Mouse (Mus musculus) midbrain, postnatal 0 days (tissue): Measurements from ENCODE around the gene Cldn22. TPM values are rescaled to one million over a fixed set of nuclear protein-coding genes. Genes with fewer than 3 reads are reported as not detected.

Experiments used
- ATAC-seq: fragments of 200-750 bp; cut with Nextera tagmentation; 2 replicates; pipeline ENCODE4 v1.8.0; 2017; ENCODE audit warnings: moderate number of reproducible peaks, mild to moderate bottlenecking, moderate TSS enrichment, moderate library complexity; ENCODE audit not compliant: low FRiP score
- DNase-seq: peaks from one replicate; pipeline ENCODE4 v3.0.0-alpha.2; 2015; ENCODE audit warnings: low spot score
- H3K27ac ChIP-seq: fragments of 300-500 bp; sonication (generic); 2 replicates; pipeline ENCODE4 v1.5.1; 2014; ENCODE audit warnings: low read depth, mild to moderate bottlenecking, low read length, mixed read lengths
- H3K27me3 ChIP-seq: fragments of 300-500 bp; sonication (generic); 2 replicates; pipeline ENCODE4 v1.6.1; 2014; ENCODE audit warnings: low read length, control low read depth, mixed read lengths; ENCODE audit not compliant: insufficient read depth
- H3K36me3 ChIP-seq: fragments of 300-500 bp; sonication (generic); 2 replicates; pipeline ENCODE4 v1.6.1; 2014; ENCODE audit warnings: low read length, control low read depth, mixed read lengths; ENCODE audit not compliant: insufficient read depth
- H3K4me1 ChIP-seq: fragments of 300-500 bp; sonication (generic); 2 replicates; pipeline ENCODE4 v1.6.1; 2014; ENCODE audit warnings: mild to moderate bottlenecking, control low read depth, antibody characterized with exemption, low read length, mixed read lengths; ENCODE audit not compliant: insufficient read depth
- H3K4me2 ChIP-seq: fragments of 300-500 bp; sonication (generic); 2 replicates; pipeline ENCODE4 v1.6.1; 2014; ENCODE audit warnings: low read depth, mild to moderate bottlenecking, low read length, mixed read lengths; ENCODE audit not compliant: poor library complexity, severe bottlenecking
- H3K4me3 ChIP-seq: fragments of 300-500 bp; sonication (generic); 2 replicates; pipeline ENCODE4 v1.5.1; 2014; ENCODE audit warnings: low read depth, mild to moderate bottlenecking, low read length, moderate library complexity
- H3K9ac ChIP-seq: fragments of 300-500 bp; sonication (generic); replicated peaks from 2 replicates; pipeline ENCODE4 v1.6.1; 2014; ENCODE audit warnings: mild to moderate bottlenecking, low read length, moderate library complexity, mixed read lengths; ENCODE audit not compliant: poor library complexity, severe bottlenecking
- H3K9me3 ChIP-seq: fragments of 300-500 bp; sonication (generic); 2 replicates; pipeline ENCODE4 v1.6.1; 2016; ENCODE audit warnings: low read length, control low read depth
- CTCF ChIP-seq: IDR thresholded peaks from 2 replicates; pipeline ENCODE4 v1.5.1; 2016; ENCODE audit warnings: antibody characterized with exemption, mild to moderate bottlenecking
- WGBS: fragments of 180-500 bp; shearing (Covaris S2); extraction: QIAGEN DNeasy Blood & Tissue Kit; methylation state at CpG from one replicate; pipeline ENCODE4 v1.1.7; 2014; 5-methylcytosine and 5-hydroxymethylcytosine counted together
- polyA plus RNA-seq: library from polyadenylated mRNA; unstranded; fragments of >200 nt; fragmentation: Nextera tagmentation; extraction: Ambion mirVana; gene quantifications from 2 replicates; pipeline ENCODE4 v1.2.1, GENCODE M21; 2015
- total RNA-seq: library from RNA; depleted of rRNA; stranded (reverse); fragments of >200 nt; gene quantifications from 2 replicates; pipeline ENCODE4 v1.2.3, GENCODE M21; 2014

The Cldn22 gene
- total and polyA plus RNA-seq, 2 experiments from 2014 or later, result not detected

DNA sequence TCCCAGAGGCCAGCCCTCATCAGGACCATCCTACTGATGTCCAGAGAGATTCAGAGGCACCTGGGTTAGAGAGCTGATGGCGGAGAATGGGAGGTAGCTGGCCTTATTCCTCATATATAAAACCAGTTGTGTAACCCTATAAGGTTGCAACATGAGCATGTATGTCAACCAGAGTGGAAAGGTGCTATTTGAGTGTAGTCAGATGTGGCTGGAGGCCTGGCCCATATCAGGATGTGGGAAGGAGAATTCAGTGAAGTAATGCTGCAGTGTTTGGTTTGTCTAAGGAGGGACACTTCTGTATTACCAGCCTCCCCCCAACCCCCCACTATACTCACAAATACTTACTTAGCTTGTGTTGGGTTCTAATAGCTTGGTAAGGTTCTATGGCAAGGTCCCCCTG lies 20.0 kb upstream of the Cldn22 start:
- H3K4me2 ChIP-seq, result no peak overlapping the region
- no peaks in the 10 kb centered on the region for H3K4me1 ChIP-seq
- H3K27ac ChIP-seq, result no peak overlapping the region
- no peak overlapping the region for H3K9ac ChIP-seq
- 86% methylated on average over 1 of the region's 1 CpGs for WGBS
- H3K9me3 ChIP-seq, result no peaks in the 10 kb centered on the region
- H3K27me3 ChIP-seq, result no peaks in the 10 kb centered on the region
- ATAC-seq, result no peak
- H3K4me3 ChIP-seq, result no peak overlapping the region
- TF ChIP-seq CTCF, result no peak
- no peak for DNase-seq
- H3K36me3 ChIP-seq, result no peaks in the 10 kb centered on the region

GRCm38 (mm10) chr8:47809970-47810665 lies 14.2 kb upstream of the Cldn22 start:
- H3K4me2 ChIP-seq, result no peak overlapping the region
- ATAC-seq (no peak), DNase-seq (no peak)
- no peaks in the 10 kb centered on the region for H3K9me3 ChIP-seq
- TF ChIP-seq CTCF, result no peak
- no peaks in the 10 kb centered on the region for H3K4me1 ChIP-seq
- H3K9ac ChIP-seq, result no peak overlapping the region
- no peak overlapping the region for H3K4me3 ChIP-seq
- no peak overlapping the region for H3K27ac ChIP-seq
- no peaks in the 10 kb centered on the region for H3K27me3 ChIP-seq
- WGBS, result 85% methylated on average over 14 of the region's 14 CpGs
- H3K36me3 ChIP-seq, result no peaks in the 10 kb centered on the region

GRCm38 (mm10) chr8:47810666-47811015 lies 13.6 kb upstream of the Cldn22 start:
- Histone ChIP-seq H3K4me3 (no peak overlapping the region), H3K9me3 (no peaks in the 10 kb centered on the region), H3K9ac (no peak overlapping the region), H3K27me3 (no peaks in the 10 kb centered on the region), H3K27ac (no peak overlapping the region), H3K36me3 (no peaks in the 10 kb centered on the region), H3K4me2 (no peak overlapping the region), H3K4me1 (no peaks in the 10 kb centered on the region)
- ATAC-seq, result no peak
- WGBS, result 82% methylated on average over 7 of the region's 7 CpGs
- 0 out of 2 replicates have a peak, but pooled peaks have one; percentile 11 for TF ChIP-seq CTCF
- no peak for DNase-seq

DNA sequence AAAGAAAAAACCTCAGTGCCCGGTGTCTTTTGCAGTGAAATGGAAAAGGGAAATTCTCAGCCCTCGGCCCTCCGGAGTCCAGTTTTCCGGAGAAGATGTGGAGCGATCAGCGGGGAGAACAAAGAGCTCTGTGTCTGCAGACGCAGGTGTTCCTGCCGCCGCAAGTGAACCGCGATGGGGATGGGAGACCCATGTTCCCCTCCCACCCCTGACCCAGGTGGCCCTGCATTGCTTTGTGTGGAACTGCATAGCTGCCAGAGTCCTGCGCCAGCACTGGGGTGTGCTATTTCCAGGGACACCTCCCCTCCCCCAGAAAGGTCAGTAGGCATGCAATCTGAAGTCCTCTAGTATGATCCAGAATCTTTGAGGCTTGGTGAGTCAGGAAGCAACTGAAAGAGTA lies 13.1 kb upstream of the Cldn22 start:
- no peak overlapping the region for H3K4me3 ChIP-seq
- 89% methylated on average over 12 of the region's 12 CpGs for WGBS
- no peaks in the 10 kb centered on the region for H3K36me3 ChIP-seq
- H3K9ac ChIP-seq, result no peak overlapping the region
- no peak for TF ChIP-seq CTCF
- no peak for ATAC-seq
- no peaks in the 10 kb centered on the region for H3K27me3 ChIP-seq
- H3K4me2 ChIP-seq, result no peak overlapping the region
- H3K27ac ChIP-seq, result no peak overlapping the region
- H3K4me1 ChIP-seq, result no peaks in the 10 kb centered on the region
- no peak for DNase-seq
- no peaks in the 10 kb centered on the region for H3K9me3 ChIP-seq

DNA sequence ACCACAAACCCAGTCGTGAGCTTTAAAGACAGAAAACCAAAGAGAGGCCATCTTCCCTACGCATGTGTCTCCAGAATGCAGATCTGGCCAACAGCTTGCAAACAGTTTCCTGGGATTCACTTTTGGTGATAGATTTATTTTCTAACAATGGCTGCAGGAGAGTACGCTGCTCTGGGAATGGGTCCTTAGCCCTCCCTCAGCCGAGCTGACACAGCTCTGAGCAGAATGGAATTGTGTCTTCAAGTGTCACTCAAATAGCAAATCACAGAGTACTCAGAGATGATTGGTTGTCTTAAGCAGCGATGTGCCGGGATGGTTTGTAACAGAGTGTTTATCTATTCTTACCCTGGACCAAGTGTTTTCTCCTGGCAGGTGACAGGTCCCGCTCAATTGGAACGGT lies 5.2 kb upstream of the Cldn22 start:
- H3K36me3 ChIP-seq, result no peaks in the 10 kb centered on the region
- ATAC-seq (no peak), DNase-seq (no peak)
- TF ChIP-seq CTCF, result no peak
- no peaks in the 10 kb centered on the region for H3K4me1 ChIP-seq
- no peak overlapping the region for H3K4me3 ChIP-seq
- H3K9me3 ChIP-seq, result no peaks in the 10 kb centered on the region
- 92% methylated on average over 8 of the region's 8 CpGs for WGBS
- no peak overlapping the region for H3K27ac ChIP-seq
- no peak overlapping the region for H3K4me2 ChIP-seq
- H3K27me3 ChIP-seq, result no peaks in the 10 kb centered on the region
- H3K9ac ChIP-seq, result no peak overlapping the region

GRCm38 (mm10) chr8:47820914-47821772 lies 3.1 kb upstream of the Cldn22 start:
- DNase-seq (no peak), ATAC-seq (no peak)
- no peaks in the 10 kb centered on the region for H3K9me3 ChIP-seq
- H3K4me2 ChIP-seq, result no peak overlapping the region
- no peaks in the 10 kb centered on the region for H3K4me1 ChIP-seq
- H3K27me3 ChIP-seq, result no peaks in the 10 kb centered on the region
- WGBS, result 85% methylated on average over 20 of the region's 20 CpGs
- no peak overlapping the region for H3K4me3 ChIP-seq
- TF ChIP-seq CTCF, result no peak
- H3K27ac ChIP-seq, result no peak overlapping the region
- H3K36me3 ChIP-seq, result no peaks in the 10 kb centered on the region
- no peak overlapping the region for H3K9ac ChIP-seq
